Mouse (Mus musculus): ENCODE results near the gene Cxcr1. TPM values are rescaled to one million over a fixed set of nuclear protein-coding genes. Genes with fewer than 3 reads are reported as not detected.

The Cxcr1 gene
- polyA plus RNA-seq (2015; fragmentation: Illumina TruSeq; extraction: RNeasy Lipid Tissue Mini Kit (QIAGEN cat#74804); ENCODE audit: low read depth, low replicate concordance), result not detected

GRCm38 (mm10) chr1:74194445-74194844 is at the start of gene Cxcr1:
Gene Cxcr1 (minus strand): TSS chr1:74194631.

GRCm38 (mm10) chr1:74235938-74236589 is 41.6 kb upstream of the Cxcr1 start, which contains the start of gene Arpc2:
Gene Arpc2 (plus strand): TSS chr1:74236084.

GRCm38 (mm10) chr1:74153461-74154184 is 40.8 kb downstream of the Cxcr1 start, which contains the start of gene Cxcr2:
Gene Cxcr2 (plus strand): TSS chr1:74153989.

Other genes with a start within 250 kb of the Cxcr1 start
- 17.1 TPM for gene Tns1, start 70.2 kb downstream of the Cxcr1 start, polyA plus RNA-seq (2015; fragmentation: Illumina TruSeq; extraction: RNeasy Lipid Tissue Mini Kit (QIAGEN cat#74804); ENCODE audit: low read depth, low replicate concordance)
- gene Rufy4, start 69.1 kb downstream of the Cxcr1 start, polyA plus RNA-seq (2015; fragmentation: Illumina TruSeq; extraction: RNeasy Lipid Tissue Mini Kit (QIAGEN cat#74804); ENCODE audit: low read depth, low replicate concordance), result not detected
- not detected for gene Cxcr2, start 40.6 kb downstream of the Cxcr1 start, polyA plus RNA-seq (2015; fragmentation: Illumina TruSeq; extraction: RNeasy Lipid Tissue Mini Kit (QIAGEN cat#74804); ENCODE audit: low read depth, low replicate concordance)
- 293 TPM for gene Arpc2, start 41.5 kb upstream of the Cxcr1 start, polyA plus RNA-seq (2015; fragmentation: Illumina TruSeq; extraction: RNeasy Lipid Tissue Mini Kit (QIAGEN cat#74804); ENCODE audit: low read depth, low replicate concordance)
- not detected for gene Gpbar1, start 83.9 kb upstream of the Cxcr1 start, polyA plus RNA-seq (2015; fragmentation: Illumina TruSeq; extraction: RNeasy Lipid Tissue Mini Kit (QIAGEN cat#74804); ENCODE audit: low read depth, low replicate concordance)
- gene Aamp, start 90.1 kb upstream of the Cxcr1 start, polyA plus RNA-seq (2015; fragmentation: Illumina TruSeq; extraction: RNeasy Lipid Tissue Mini Kit (QIAGEN cat#74804); ENCODE audit: low read depth, low replicate concordance), result 163 TPM
- 190 TPM for gene Pnkd, start 90.3 kb upstream of the Cxcr1 start, polyA plus RNA-seq (2015; fragmentation: Illumina TruSeq; extraction: RNeasy Lipid Tissue Mini Kit (QIAGEN cat#74804); ENCODE audit: low read depth, low replicate concordance)
- 43.4 TPM for gene Tmbim1, start 111.0 kb upstream of the Cxcr1 start, polyA plus RNA-seq (2015; fragmentation: Illumina TruSeq; extraction: RNeasy Lipid Tissue Mini Kit (QIAGEN cat#74804); ENCODE audit: low read depth, low replicate concordance)
- 3.0 TPM for gene Catip, start 167.5 kb upstream of the Cxcr1 start, polyA plus RNA-seq (2015; fragmentation: Illumina TruSeq; extraction: RNeasy Lipid Tissue Mini Kit (QIAGEN cat#74804); ENCODE audit: low read depth, low replicate concordance)
- gene Slc11a1, start 180.6 kb upstream of the Cxcr1 start, polyA plus RNA-seq (2015; fragmentation: Illumina TruSeq; extraction: RNeasy Lipid Tissue Mini Kit (QIAGEN cat#74804); ENCODE audit: low read depth, low replicate concordance), result 5.6 TPM
- 21.4 TPM for gene Ctdsp1, start 196.9 kb upstream of the Cxcr1 start, polyA plus RNA-seq (2015; fragmentation: Illumina TruSeq; extraction: RNeasy Lipid Tissue Mini Kit (QIAGEN cat#74804); ENCODE audit: low read depth, low replicate concordance)
- gene Vil1, start 214.7 kb upstream of the Cxcr1 start, polyA plus RNA-seq (2015; fragmentation: Illumina TruSeq; extraction: RNeasy Lipid Tissue Mini Kit (QIAGEN cat#74804); ENCODE audit: low read depth, low replicate concordance), result 0.31 TPM